Comparison of ENCODE assay signal across 11 mouse cellular contexts in genomic region chr15:96676518-96676917, GRCm38 (mm10). TPM values are rescaled to one million over a fixed set of nuclear protein-coding genes. Genes with fewer than 3 reads are reported as not detected.
DNase-seq lines count a peak whose midpoint lies in the region; ATAC-seq and TF ChIP-seq lines count a peak whose summit lies in the region.
"Had no signal": no experiment of that assay in that cellular context is flagged by ENCODE, and none has a peak within 500 bp of the region (broad histone marks: within the 10 kb centered on the region; RNA-seq: fewer than 3 reads in every experiment).

No protein-coding gene starts in this region.

- H3K4me2 ChIP-seq in heart, postnatal 0 days (ENCODE audit: low read depth, low read length): 0 out of 2 replicates have a peak overlapping the region, but pooled peaks have one; percentile 21
- H3K4me2 ChIP-seq in hindbrain, postnatal 0 days (ENCODE audit: low read depth, low read length): no peak overlapping the region
- H3K4me2 ChIP-seq in stomach, embryonic 14.5 days (replicated peaks; ENCODE audit: low read depth, low read length): no peak overlapping the region
- H3K4me2 ChIP-seq: neural tube, embryonic 13.5 days had no signal

- no peak overlapping the region for H3K9ac ChIP-seq in heart, postnatal 0 days (replicated peaks; ENCODE audit: low read depth, low read length)
- H3K9ac ChIP-seq in hindbrain, postnatal 0 days (replicated peaks; ENCODE audit: low read length): no peak overlapping the region
- no peak overlapping the region for H3K9ac ChIP-seq in stomach, embryonic 14.5 days (replicated peaks; ENCODE audit: low read depth, low read length)
- H3K9ac ChIP-seq: neural tube, embryonic 13.5 days had no signal

- H3K9me3 ChIP-seq in heart, postnatal 0 days (replicated peaks; ENCODE audit: control insufficient read depth, low read length): no peaks in the 10 kb centered on the region
- H3K9me3 ChIP-seq in hindbrain, postnatal 0 days (ENCODE audit: low read length): no peaks in the 10 kb centered on the region
- no peaks in the 10 kb centered on the region for H3K9me3 ChIP-seq in stomach, embryonic 14.5 days (ENCODE audit: control insufficient read depth, low read depth, low read length)
- H3K9me3 ChIP-seq: neural tube, embryonic 13.5 days had no signal

- H3K27ac ChIP-seq in heart, postnatal 0 days (ENCODE audit: low read depth): no peak overlapping the region; the same call in 1 of the 2 replicates
- H3K27ac ChIP-seq in hindbrain, postnatal 0 days: no peak overlapping the region
- no peak overlapping the region for H3K27ac ChIP-seq in stomach, embryonic 14.5 days (ENCODE audit: low read length)
- H3K27ac ChIP-seq: neural tube, embryonic 13.5 days had no signal

- peak; percentile 69 for ATAC-seq in heart, postnatal 0 days (ENCODE audit: insufficient read depth, low read depth)
- no peak for ATAC-seq in hindbrain, postnatal 0 days
- ATAC-seq in stomach, embryonic 14.5 days (ENCODE audit: insufficient number of reproducible peaks, insufficient read depth, low FRiP score, low read depth): peak; percentile 33; the same call in 1 of the 2 replicates
- ATAC-seq: Patski had no signal

- no peaks in the 10 kb centered on the region for H3K36me3 ChIP-seq in heart, postnatal 0 days (replicated peaks; ENCODE audit: control insufficient read depth, insufficient read depth, low read length)
- no peaks in the 10 kb centered on the region for H3K36me3 ChIP-seq in hindbrain, postnatal 0 days (ENCODE audit: insufficient read depth, low read length)
- H3K36me3 ChIP-seq in stomach, embryonic 14.5 days (ENCODE audit: control insufficient read depth, insufficient read depth, low read length): no peaks in the 10 kb centered on the region
- H3K36me3 ChIP-seq: neural tube, embryonic 13.5 days had no signal

- 0 out of 2 replicates have a peak, but pooled peaks cover 7% of the 10 kb centered on the region for H3K27me3 ChIP-seq in heart, postnatal 0 days (ENCODE audit: control insufficient read depth, insufficient read depth, low read length)
- no peaks in the 10 kb centered on the region for H3K27me3 ChIP-seq in hindbrain, postnatal 0 days (ENCODE audit: insufficient read depth, low read length)
- H3K27me3 ChIP-seq in stomach, embryonic 14.5 days (ENCODE audit: control insufficient read depth, insufficient read depth, low read length): no peaks in the 10 kb centered on the region
- H3K27me3 ChIP-seq: Patski had no signal

- peak; percentile 71 for DNase-seq in heart, postnatal 0 days (ENCODE audit: low spot score)
- no peak for DNase-seq in heart, postnatal 25 days (ENCODE audit: low spot score)
- DNase-seq in ovary, postnatal 36 days (ENCODE audit: low spot score): peak; percentile 58
- no peak for DNase-seq in ovary, postnatal 10 days (ENCODE audit: low spot score)
- DNase-seq in hindbrain, postnatal 0 days (ENCODE audit: low spot score): peak; percentile 70
- DNase-seq in frontal cortex, adult 2 months (ENCODE audit: extremely low spot score in 1 of 2, low spot score in 1 of 2): no peak
- no peak for DNase-seq in layer of hippocampus, postnatal 10 days (ENCODE audit: low spot score in 2 of 2)
- DNase-seq: thymus, adult 2 months had no signal

- intact Hi-C loops in heart, postnatal 25 days (cut with DNase I): no loop called here

- TF ChIP-seq CTCF in heart, postnatal 0 days (IDR thresholded peaks at IDR 0.05; ENCODE audit: low read depth): no peak
- TF ChIP-seq CTCF in hindbrain, postnatal 0 days (IDR thresholded peaks at IDR 0.05; ENCODE audit: low read depth): no peak

- H3K4me3 ChIP-seq in heart, postnatal 0 days (ENCODE audit: low read depth, low read length): no peak overlapping the region
- H3K4me3 ChIP-seq in hindbrain, postnatal 0 days (ENCODE audit: low read length): no peak overlapping the region
- no peak overlapping the region for H3K4me3 ChIP-seq in stomach, embryonic 14.5 days (ENCODE audit: low read depth, low read length)
- H3K4me3 ChIP-seq: neural tube, embryonic 13.5 days had no signal

- H3K4me1 ChIP-seq in heart, postnatal 0 days (ENCODE audit: control insufficient read depth, insufficient read depth): no peaks in the 10 kb centered on the region
- no peaks in the 10 kb centered on the region for H3K4me1 ChIP-seq in hindbrain, postnatal 0 days (ENCODE audit: insufficient read depth, low read length)
- no peaks in the 10 kb centered on the region; the same call in 1 of the 2 replicates for H3K4me1 ChIP-seq in stomach, embryonic 14.5 days (ENCODE audit: control insufficient read depth, insufficient read depth, low read length)

- 18% methylated on average over 10 of the region's 10 CpGs for WGBS in heart, postnatal 0 days
- WGBS in hindbrain, postnatal 0 days: 25% methylated on average over 10 of the region's 10 CpGs
- WGBS in stomach, embryonic 14.5 days: 36% methylated on average over 10 of the region's 10 CpGs

- no peak for TF ChIP-seq EP300 in heart, postnatal 0 days (IDR thresholded peaks at IDR 0.05; ENCODE audit: low read depth)

RNA-seq across cellular contexts. Expression of gene Slc38a2, which starts 23.0 kb away (rescaled TPM):
- 225 and 263 TPM in 2 replicates for total RNA-seq in heart, postnatal 0 days (2014; rRNA removed; ENCODE audit: low replicate concordance)
- polyA plus RNA-seq in heart, postnatal 0 days (2015; fragmentation: Nextera tagmentation; extraction: Ambion mirVana): 130 and 144 TPM in 2 replicates
- total RNA-seq in heart, postnatal 25 days (2021): 100 to 1,000 TPM; 230 to 253 TPM
- total RNA-seq in hindbrain, postnatal 0 days (2014; rRNA removed): 82.1 and 85.3 TPM in 2 replicates
- polyA plus RNA-seq in hindbrain, postnatal 0 days (2015; fragmentation: Nextera tagmentation; extraction: Ambion mirVana): 72.4 and 74.4 TPM in 2 replicates
- polyA plus RNA-seq in stomach, embryonic 14.5 days (2014; fragmentation: Nextera tagmentation; extraction: Ambion mirVana): 149 and 154 TPM in 2 replicates
- 64.1 and 71.7 TPM in 2 replicates for polyA plus RNA-seq in frontal cortex, adult 2 months (2012; rRNA removed)
- 10 to 100 TPM; 64.7 to 73.8 TPM for total RNA-seq in layer of hippocampus, postnatal 10 days (2021)

RNA-seq across cellular contexts. Expression of gene Slc38a1, which starts 33.8 kb away (rescaled TPM):
- 52.4 and 57.8 TPM in 2 replicates for total RNA-seq in heart, postnatal 0 days (2014; rRNA removed; ENCODE audit: low replicate concordance)
- 43.6 and 56.7 TPM in 2 replicates for polyA plus RNA-seq in heart, postnatal 0 days (2015; fragmentation: Nextera tagmentation; extraction: Ambion mirVana)
- 10 to 100 TPM; 17.0 to 21.2 TPM for total RNA-seq in heart, postnatal 25 days (2021)
- total RNA-seq in hindbrain, postnatal 0 days (2014; rRNA removed): 82.6 and 89.1 TPM in 2 replicates
- 109 and 115 TPM in 2 replicates for polyA plus RNA-seq in hindbrain, postnatal 0 days (2015; fragmentation: Nextera tagmentation; extraction: Ambion mirVana)
- polyA plus RNA-seq in stomach, embryonic 14.5 days (2014; fragmentation: Nextera tagmentation; extraction: Ambion mirVana): 77.5 and 82.8 TPM in 2 replicates
- 73.9 and 81.2 TPM in 2 replicates for polyA plus RNA-seq in frontal cortex, adult 2 months (2012; rRNA removed)
- 10 to 100 TPM; 76.7 to 78.8 TPM for total RNA-seq in layer of hippocampus, postnatal 10 days (2021)

Comparison
In these comparisons a context has a peak if more than half of its experiments do, and no peak if none do; other contexts are left out.
1. DNase-seq: peak in heart, postnatal 0 days (single experiment), ovary, postnatal 36 days (single experiment) and hindbrain, postnatal 0 days (single experiment); none in heart, postnatal 25 days (single experiment), ovary, postnatal 10 days (single experiment), frontal cortex, adult 2 months (0 of 2) and layer of hippocampus, postnatal 10 days (0 of 2).